Mouse (Mus musculus): ENCODE data around the gene Lrrc56.
A peak's percentile ranks its signal among the peaks of the same experiment; 100 is the strongest.

Lrrc56 gene

GRCm38 (mm10) chr7:141193948-141194347 is at the start of gene Lrrc56, which contains the start of gene Hras:
TSS of gene Lrrc56 (plus strand) at chr7:141194157.
TSS of gene Hras (minus strand) at chr7:141194005.
- DNase-seq = peak; percentile 98

GRCm38 (mm10) chr7:141144650-141145049 is 49.3 kb upstream of the Lrrc56 start:
- no peak for DNase-seq

DNA sequence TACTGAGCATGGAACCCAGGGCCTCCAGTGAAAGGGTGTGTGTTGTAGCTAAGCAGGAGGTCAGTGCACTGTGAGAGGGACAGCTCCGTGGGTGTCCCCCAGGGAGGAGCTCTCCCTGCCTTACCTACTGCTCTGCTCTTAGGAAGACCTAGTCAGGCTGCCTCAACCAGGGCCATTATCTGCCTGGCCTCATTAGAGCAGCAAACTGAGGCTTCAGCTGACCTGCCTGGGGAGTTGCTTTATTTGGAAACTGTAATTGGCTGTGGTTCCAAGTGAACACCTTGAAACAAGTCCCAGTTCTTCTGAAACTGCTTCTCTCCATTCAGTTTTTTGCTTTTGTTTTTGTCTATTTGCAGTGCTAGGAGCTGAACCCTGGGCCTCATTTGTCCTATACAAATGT is 48.6 kb upstream of the Lrrc56 start:
- no peak for DNase-seq

DNA sequence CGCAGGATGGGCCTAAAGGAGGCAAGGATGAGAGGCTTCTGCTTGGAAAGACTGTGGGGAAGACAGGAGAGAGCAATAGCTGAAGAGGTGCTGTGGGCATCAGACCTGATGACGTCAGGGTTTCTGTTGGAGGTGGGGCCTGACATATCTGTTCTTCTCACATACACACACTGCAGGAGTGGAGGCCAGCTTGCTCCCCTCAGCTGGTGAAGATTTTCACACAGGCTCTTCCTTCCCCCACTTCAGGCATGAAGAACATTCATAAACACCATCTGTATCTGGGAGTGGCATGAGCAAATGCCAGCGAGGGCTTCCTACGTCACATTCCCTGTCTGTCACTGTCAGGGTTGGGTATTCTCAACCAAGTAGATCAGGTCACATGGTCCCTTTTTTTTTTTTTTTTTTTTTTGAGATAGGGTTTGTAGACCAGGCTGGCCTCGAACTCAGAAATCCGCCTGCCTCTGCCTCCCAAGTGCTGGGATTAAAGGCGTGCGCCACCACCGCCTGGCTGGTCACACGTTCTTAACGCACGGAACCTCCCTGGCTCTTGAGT is 47.8 kb upstream of the Lrrc56 start:
- no peak for DNase-seq

GRCm38 (mm10) chr7:141147044-141147443 is 46.9 kb upstream of the Lrrc56 start:
- no peak for DNase-seq

DNA sequence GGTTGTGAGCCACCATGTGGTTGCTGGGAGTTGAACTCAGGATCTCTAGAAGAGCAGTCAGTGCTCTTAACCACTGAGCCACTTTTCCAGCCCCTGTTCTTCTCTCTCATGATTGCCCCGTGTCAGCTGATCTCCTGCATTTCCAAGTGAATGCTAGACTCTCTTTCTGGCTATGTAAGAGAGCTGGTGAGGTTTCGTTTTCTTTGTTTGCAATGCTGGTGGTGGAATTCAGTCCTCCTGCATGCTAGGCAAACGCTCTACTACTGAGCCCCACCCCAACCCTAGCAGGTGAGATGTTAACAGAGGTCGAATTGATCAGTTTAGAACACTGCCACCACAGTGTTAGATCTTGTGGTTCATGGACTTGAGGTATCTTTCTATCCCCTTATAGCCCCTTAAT is 45.3 kb upstream of the Lrrc56 start:
- DNase-seq = no peak

GRCm38 (mm10) chr7:141155362-141155761 is 38.6 kb upstream of the Lrrc56 start:
- DNase-seq = no peak

DNA sequence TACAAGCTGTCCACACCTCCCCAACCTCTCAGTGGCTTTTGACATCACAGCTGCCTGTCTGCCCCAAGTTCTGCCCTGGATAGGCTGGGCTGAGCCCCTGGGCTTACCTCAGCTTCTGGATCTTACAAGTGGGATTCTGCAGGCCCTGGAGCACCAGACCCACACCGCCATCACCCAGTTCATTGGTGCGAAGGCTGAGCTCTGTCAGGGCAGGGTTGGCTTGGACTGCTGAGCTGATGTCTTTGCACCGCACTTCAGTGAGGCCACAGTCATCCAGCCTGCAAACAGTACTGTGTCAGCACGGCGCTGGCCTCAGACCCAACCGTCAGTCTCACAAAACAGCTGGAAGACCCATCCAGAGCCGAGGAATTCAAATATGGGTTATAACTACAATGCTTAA is 29.6 kb upstream of the Lrrc56 start:
- no peak for DNase-seq

- DNase-seq = no peak
Measured at GRCm38 (mm10) chr7:141164850-141165249, 29.1 kb upstream of the Lrrc56 start.

DNA sequence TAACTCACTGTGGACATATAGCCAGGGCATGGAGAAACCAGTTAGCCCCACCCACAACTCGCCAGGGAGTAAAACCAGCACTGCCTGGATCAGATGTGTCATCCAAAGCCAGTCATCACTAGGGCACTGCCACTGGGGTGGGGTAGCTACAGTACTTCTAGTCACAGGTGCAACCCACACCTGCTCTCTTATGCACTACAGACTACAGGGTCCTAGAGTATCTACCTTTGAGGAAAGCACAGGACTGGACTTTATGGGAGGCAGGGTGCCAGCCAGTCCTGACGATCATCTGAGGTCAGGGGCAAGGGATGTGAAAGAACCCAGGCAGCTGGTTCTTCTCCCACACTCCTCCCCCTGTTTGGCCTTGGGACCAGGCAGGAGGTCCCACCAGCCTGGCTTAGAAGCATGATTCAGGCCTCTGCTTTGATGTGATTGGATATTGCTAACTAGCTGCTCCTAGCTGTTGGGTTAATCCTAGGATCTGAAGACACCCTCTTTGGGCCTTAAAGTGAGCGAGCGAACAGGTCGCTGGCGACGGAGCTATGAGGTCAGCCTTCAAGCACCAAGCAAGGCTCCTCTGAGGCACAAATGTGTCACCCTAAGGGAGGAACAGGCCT is 25.9 kb upstream of the Lrrc56 start:
- peak; percentile 21 for DNase-seq

- DNase-seq = peak; percentile 76
Measured at GRCm38 (mm10) chr7:141168518-141168953, 25.4 kb upstream of the Lrrc56 start.

DNA sequence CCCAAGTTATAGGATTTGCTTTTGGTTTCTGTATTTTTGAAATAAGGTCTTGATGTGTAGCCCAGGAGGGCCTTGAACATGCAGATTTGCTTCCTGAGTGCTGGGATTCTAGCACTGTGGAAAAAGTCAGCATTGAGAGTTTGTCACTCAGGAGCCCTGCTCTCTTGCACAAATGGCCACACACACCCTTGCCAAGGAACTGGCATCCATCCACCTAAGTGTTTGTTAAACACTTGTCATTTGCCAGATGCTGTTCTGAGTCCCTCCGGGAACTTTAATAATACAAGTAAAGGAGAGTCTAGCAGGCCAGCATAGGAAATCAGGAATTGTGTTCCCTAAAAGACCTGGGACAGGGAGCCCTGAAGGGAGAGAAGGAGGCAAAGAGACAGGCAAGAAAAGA is 24.7 kb upstream of the Lrrc56 start:
- no peak for DNase-seq

- no peak for DNase-seq
Measured at GRCm38 (mm10) chr7:141169866-141170265, 24.1 kb upstream of the Lrrc56 start.

GRCm38 (mm10) chr7:141172116-141173006 is 21.6 kb upstream of the Lrrc56 start, which contains the start of gene Rnh1:
TSS of gene Rnh1 (minus strand) at chr7:141172857.
- DNase-seq = peak; percentile 94

DNA sequence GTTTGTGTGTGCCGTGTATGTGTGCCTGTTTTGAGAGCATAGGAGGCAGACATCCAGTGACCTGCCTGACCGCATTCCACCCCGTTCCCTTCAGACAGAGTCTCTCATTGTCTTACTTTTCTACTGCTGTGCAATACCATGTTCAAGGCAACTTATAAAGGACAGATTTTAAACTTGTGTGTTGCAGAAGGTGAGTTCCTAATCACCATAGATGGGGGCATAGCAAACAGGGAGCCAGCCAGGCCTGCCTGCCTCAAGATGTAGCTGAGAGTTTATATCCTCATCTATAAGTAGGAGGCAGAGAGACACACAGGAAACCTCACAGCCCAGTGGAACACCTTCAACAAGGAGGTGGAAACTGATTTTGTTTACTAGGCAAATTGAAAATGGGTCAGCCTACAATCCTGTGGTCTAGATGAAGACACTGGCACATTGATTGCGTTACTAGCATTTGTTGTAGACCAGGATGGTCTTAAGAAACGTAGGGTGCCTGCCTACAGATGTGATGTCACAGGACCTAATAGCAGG is 20.6 kb upstream of the Lrrc56 start:
- DNase-seq = no peak

DNA sequence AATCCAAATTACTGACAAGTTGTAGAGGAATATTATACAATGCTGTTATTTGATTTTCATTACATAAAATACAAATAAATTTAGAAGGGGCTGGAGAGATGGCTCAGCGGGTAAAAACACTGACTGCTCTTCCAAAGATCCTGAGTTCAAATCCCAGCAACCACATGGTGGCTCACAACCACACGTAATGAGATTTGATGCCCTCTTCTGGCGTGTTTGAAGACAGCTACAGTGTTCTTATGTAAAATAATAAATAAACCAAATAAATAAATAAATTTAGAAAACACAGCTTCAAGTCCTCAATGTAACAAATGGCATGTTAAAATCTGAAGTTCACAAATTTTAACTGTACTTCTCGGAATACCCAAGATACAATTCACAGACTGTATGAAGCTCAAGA is 18.9 kb upstream of the Lrrc56 start:
- DNase-seq = no peak

GRCm38 (mm10) chr7:141176173-141176572 is 17.8 kb upstream of the Lrrc56 start:
- DNase-seq = peak; percentile 89

GRCm38 (mm10) chr7:141188194-141188593 is 5.8 kb upstream of the Lrrc56 start:
- no peak for DNase-seq

GRCm38 (mm10) chr7:141188733-141189132 is 5.2 kb upstream of the Lrrc56 start:
- no peak for DNase-seq

DNA sequence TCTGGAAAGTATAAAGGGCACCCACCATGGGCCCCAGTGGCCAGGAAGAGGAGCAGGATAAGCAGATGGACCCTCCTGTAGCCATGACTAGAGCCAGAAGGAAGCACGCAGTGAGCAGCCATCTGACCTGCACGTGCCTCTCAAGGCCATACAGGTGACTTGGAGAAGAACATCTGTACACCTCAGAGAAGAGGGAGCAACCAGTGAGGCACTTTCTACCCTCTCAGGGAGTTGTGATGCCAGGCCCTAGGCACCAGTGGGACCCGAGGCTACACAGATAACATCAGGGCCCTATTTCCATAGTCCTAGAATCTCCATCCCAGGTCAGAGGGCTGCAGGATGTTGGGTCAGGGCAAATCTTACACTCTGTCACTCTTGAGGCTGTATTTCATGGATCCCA is 3.7 kb upstream of the Lrrc56 start:
- no peak for DNase-seq

DNA sequence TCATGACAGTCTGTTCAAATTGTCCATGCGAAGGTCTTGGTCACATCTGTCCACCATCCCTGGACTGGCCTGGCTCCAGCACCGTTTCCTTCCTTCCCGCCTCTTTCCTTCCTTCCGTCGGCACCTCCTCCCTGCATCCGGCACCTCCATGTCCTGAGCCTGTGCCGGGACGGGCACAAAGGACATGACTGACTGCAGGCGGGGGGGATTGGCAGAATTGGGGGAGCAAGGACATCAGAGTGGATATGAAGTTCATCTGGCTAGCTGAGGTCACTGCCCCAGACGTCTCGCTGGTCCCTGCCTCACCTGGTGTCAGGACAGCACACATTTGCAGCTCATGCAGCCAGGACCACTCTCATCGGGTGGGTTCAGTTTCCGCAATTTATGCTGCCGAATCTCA is 2.9 kb upstream of the Lrrc56 start:
- peak; percentile 57 for DNase-seq

DNA sequence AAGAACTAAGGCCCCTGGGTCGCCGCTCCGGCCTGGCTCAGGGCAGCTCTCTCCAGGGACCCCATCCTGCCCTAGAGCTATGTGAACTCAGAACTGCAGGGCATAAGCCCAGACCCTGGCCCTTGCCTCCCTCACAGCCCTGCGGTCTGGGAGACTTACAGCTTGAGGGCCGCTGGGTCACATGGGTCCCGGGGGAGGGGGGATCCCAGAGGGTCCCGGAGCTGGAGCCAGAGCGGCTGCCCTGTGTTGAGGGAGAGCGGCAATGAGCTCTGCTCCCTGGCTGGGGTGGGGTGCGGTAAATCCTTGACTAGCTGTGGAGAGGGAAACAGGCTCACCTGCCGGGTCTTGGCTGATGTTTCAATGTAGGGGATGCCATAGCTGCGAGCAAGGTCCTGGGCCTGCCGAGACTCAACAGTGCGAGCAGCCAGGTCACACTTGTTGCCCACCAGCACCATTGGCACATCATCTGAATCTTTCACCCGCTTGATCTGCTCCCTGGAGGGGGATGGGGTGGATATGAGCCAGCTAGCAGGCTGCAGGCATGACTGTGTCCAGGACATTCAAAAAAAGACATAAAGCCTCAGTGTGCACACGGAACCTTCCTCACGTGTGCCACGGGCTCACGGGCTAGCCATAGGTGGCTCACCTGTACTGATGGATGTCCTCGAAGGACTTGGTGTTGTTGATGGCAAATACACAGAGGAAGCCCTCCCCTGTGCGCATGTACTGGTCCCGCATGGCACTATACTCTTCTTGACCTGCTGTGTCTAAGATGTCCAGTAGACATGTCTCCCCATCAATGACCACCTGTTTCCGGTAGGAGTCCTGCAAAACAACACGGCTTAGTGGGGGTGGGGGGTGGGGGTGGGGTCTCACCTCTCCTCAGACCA is 1.9 kb upstream of the Lrrc56 start:
- no peak for DNase-seq
